Mouse (Mus musculus) adrenal gland, postnatal 25 days (tissue): ENCODE results near the gene Os9. TPM values are rescaled to one million over a fixed set of nuclear protein-coding genes. Genes with fewer than 3 reads are reported as not detected.
"Not testable (repeated sequence)": the region's sequence is repeated elsewhere in the genome, so short reads cannot be mapped to it uniquely, and the experiment has no call there.

ENCODE experiments used
- DNase-seq: peaks from one replicate; pipeline ENCODE4 v3.0.0; 2021; ENCODE audit warnings: mixed read lengths
- total RNA-seq: library from RNA; stranded (reverse); gene quantifications from 2 replicates; pipeline ENCODE4 v1.2.3, GENCODE M21; 2021

Os9 gene
- total RNA-seq, 1 experiment from 2014 or later = 150 TPM

DNA sequence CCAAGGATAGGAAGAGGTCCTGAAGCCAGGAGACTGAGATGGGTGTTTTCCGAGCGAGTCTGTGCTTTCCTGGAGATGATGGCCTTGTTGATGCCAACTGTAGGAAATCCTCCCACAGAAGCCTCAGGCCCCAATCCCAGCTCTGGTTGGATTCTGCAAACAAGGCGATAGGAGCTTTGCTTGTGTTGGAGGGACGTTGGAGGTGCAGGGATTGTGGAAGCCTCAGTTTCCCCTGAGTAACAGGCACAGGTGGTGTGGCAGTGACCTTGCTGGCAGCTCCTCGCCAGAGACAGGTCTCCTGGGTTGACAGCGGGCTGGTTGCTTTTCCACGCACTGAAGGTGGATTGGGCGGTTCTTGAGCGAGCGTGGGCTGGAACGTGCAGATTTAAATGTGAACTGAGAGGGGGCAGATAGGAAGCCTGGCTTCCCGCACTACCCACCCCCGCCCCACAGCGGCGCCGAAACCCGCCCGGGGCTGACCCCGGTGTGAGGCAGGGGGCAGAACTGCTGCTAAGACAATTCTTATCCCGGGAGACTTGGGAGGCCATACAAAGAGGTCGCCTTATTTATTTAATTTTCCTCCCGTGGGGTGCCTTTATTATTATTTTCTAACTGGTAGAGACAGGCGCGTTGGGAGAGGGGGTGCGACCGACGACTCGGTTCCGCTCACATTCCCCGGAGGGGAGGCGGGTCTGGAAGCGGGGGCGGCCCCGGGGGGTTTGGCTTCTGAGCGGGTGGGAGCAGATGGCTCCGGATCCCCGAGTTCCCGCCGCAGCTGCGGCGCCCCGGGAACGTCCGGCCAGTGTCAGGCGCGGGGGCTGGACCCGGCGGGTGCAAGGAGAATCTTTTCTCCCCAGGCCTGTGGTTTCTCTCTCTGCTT, 39.8 kb downstream of the Os9 start:
- peak; percentile 33 for DNase-seq

DNA sequence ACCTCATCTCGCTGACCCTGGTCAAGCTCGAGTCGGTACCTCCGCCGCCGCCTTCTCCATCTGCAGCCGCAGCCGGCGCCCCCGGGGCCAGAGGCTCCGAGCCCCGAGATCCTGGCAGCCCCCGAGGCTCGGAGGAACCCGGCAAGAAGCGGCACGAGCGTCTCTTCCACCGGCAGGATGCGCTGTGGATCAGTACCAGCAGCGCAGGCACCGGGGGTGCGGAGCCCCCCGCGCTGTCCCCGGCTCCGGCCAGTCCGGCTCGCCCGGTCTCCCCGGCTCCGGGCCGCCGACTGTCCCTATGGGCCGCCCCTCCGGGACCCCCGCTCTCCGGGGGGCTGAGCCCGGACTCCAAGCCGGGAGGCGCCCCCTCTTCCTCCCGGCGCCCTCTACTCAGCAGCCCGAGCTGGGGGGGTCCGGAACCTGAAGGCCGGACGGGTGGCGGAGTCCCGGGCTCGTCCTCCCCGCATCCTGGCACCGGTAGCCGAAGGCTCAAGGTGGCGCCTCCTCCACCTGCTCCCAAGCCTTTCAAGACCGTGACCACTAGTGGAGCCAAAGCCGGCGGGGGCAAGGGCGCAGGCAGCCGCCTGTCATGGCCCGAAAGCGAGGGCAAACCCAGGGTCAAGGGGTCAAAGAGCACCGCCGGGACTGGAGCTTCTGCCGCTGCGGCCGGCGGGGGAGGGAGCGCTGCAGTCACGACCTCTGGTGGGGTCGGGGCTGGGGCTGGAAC, 41.1 kb downstream of the Os9 start:
- DNase-seq = no peak

- no peak for DNase-seq
Observed at GRCm38 (mm10) chr10:127078677-127079575, 42.0 kb downstream of the Os9 start.

- DNase-seq = no peak
Observed at GRCm38 (mm10) chr10:127078001-127078676, 42.8 kb downstream of the Os9 start.

DNA sequence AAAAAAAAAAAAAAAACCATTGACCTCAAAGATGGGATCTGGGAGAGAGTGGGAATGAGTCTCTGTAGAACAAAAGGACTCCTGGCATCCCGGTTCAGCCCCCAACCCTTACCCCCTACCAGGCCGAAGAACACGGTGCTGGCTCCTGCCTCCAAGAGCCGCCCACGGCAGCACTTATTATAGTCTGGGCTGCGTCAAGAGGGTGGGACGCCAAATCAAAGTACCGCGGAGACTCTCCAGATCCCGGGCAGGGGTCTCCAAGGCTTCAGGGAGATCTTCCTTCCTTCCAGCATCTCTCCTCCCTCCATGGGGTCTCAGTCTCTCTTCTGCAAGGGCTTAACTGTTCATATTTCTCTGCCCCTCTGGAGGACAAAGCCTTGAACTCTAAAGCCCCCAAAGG, 43.4 kb downstream of the Os9 start:
- DNase-seq = no peak

DNA sequence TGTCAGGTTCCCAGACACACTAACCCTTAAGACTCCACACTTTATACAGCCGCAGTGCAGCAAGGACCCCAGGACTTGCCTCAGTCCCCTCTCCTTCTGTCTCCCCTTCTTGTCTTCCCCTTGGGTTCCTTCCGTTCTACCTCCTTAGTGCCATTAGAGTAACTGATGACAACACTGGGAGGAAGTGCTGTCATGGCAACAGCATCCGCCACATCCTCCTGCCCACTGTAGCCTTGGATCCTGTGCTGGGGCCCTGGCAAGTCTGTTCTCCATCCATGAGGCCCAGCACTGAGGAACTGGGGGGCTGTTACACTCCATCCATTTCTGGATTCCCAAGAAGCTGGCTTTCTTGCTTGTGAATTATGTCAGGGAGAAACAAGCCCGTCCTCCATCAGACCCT, 44.8 kb downstream of the Os9 start:
- no peak for DNase-seq

DNA sequence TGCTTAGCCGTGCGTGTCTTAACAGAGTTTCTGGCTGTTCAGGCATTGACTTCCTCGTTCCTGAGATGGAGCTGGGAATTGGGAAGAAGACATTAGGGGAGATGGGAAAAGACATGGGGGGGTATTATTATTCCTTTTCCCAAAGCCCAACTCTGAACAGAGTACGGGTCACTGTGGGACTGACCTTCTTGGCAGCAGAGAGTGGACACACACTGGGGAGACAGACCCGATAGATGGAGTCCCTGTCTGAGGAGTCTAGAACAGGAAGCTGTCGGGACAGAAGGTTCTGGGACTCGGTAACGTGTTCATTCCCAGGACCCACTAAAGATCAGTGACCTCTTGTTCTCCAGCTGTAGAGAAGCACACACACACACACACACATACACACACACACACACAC, 45.3 kb downstream of the Os9 start:
- no peak for DNase-seq

- no peak for DNase-seq
Observed at GRCm38 (mm10) chr10:127075080-127075479, 45.9 kb downstream of the Os9 start, which contains the start of gene Agap2. Gene Agap2 (plus strand): TSS chr10:127075284.

- no peak for DNase-seq
Observed at GRCm38 (mm10) chr10:127073981-127074380, 47.0 kb downstream of the Os9 start.

- DNase-seq = not testable (repeated sequence)
Observed at GRCm38 (mm10) chr10:127072969-127073368, 48.0 kb downstream of the Os9 start.

DNA sequence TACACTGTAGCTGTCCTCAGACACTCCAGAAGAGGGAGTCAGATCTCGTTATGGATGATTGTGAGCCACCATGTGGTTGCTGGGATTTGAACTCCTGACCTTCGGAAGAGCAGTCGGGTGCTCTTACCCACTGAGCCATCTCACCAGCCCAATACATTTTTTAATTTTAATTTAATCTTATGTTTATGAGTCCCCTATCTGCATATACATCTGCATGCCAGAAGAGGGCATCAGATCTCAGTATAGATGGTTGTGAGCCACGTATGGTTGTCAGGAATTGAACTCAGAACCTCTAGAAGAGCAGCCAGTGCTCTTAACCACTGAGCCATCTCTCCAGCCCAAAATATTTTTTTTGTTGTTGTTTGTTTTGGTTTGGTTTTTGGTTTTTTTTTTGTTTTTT, 48.7 kb downstream of the Os9 start:
- DNase-seq = not testable (repeated sequence)

GRCm38 (mm10) chr10:127071203-127071602, 49.7 kb downstream of the Os9 start:
- DNase-seq = no peak

DNA sequence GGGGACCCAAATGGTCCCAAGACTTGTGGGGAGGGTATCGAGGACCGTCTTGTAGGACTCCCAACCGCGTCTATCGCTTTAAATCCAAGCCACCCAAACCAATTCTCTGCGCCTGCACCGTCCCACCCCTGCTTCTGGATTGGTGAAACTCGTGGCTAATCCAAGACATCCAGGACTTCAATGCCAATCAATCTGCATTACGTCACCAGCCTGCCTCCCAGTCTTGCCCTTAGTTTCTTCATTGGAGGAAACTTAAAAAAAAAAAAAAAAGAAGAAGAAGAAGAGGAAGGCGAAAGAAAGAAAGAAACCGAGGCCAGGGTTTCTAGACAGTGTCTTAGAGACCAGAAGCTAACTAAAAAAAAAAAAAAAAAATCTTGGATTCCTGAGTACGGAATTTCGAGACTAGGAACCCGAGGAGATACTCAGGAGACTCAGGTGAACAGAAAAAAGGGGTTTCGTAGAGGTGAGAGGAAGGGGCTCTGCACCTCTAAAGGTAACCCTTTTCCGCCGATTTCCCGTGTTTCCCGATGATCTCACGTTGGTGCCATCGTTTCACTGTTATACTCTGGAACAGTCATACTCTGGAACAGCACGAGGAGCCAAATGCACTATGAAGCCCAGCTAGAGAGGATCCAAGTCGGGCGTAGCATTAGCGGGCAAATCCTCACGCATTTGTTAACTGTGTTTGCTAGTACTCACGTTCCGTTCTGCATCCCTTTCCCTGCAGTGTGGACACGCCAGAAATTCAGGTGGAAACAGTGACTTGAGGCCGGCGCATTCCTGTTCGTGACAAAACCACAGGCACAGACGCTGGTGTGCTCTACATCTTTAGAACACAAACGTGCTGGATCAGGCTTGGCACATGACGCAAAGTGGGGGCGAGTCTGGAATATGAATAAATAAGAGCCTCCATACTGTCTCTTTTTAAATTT, 50.5 kb downstream of the Os9 start, which contains the start of gene Tspan31:
TSS of gene Tspan31 (minus strand) at position 75 of the 932 bp plus-strand sequence.
- DNase-seq = peak; percentile 84

GRCm38 (mm10) chr10:127069281-127070189, 51.4 kb downstream of the Os9 start:
- no peak for DNase-seq

- DNase-seq = no peak
Observed at GRCm38 (mm10) chr10:127068360-127069038, 52.4 kb downstream of the Os9 start.

DNA sequence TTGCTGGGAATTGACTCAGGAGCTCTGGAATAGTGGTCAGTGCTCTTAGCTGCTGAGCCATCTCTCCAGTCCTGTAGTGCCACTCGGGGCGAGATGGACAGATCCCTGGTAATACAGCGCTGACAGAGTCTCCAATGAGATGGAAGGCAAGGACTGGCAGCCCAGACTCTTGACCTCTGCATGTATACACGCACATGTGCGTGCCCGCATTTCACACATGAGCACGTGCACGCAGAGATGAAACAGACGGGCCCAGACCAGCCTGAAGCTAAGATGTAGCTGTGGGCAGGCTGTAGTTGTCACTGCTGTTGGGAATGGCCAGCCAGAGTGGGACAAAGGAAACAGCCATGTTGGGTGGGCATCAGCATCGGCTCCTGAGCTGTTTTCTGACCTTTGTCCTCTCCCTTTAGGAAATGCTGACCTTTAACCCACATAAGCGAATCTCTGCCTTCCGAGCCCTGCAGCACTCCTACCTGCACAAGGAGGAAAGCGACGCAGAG, 54.4 kb downstream of the Os9 start:
- no peak for DNase-seq

DNA sequence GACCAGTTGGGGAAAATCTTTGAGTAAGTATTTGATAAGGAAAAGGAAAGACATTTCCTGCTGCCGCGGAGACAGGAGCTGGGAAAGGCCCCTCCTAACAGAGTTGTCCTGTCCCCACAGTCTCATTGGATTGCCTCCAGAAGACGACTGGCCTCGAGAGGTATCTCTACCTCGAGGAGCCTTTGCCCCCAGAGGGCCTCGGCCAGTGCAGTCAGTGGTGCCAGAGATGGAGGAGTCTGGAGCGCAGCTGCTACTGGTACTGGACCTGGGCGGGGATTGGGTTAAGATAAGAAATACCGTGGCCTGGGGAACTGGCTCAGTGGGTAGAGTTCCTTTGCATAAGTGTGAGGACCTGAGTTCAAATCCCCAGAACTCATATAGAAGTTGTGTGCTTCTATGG, 55.0 kb downstream of the Os9 start:
- DNase-seq = no peak
